11 mouse cellular contexts compared by ENCODE assay signal in genomic region chrX:101902597-101902996, GRCm38 (mm10).
"Had no signal": no experiment of that assay in that cellular context is flagged by ENCODE, and none has a peak within 500 bp of the region (broad histone marks: within the 10 kb centered on the region; RNA-seq: fewer than 3 reads in every experiment).

No protein-coding gene starts in this region.

- H3K4me2 ChIP-seq: limb, embryonic 13.5 days; neural tube, embryonic 15.5 days had no signal

- H3K4me3 ChIP-seq: limb, embryonic 13.5 days; myocyte; neural tube, embryonic 15.5 days had no signal

- DNase-seq: kidney, adult 11 months; left cerebral cortex, postnatal 4 days; lung, adult 18-20 months; midbrain, embryonic 14.5 days; right cerebral cortex, adult 18-20 months; right cerebral cortex, postnatal 25 days; thymus, postnatal 36 days had no signal

- H3K4me1 ChIP-seq: limb, embryonic 13.5 days; neural tube, embryonic 15.5 days had no signal

- H3K27ac ChIP-seq: limb, embryonic 13.5 days; liver, embryonic 14.5 days; neural tube, embryonic 15.5 days had no signal

- H3K9me3 ChIP-seq: limb, embryonic 13.5 days; neural tube, embryonic 15.5 days had no signal

- H3K9ac ChIP-seq: limb, embryonic 13.5 days; liver, embryonic 14.5 days; neural tube, embryonic 15.5 days had no signal

- H3K36me3 ChIP-seq: limb, embryonic 13.5 days; neural tube, embryonic 15.5 days had no signal
